Mouse (Mus musculus) thymus, postnatal 4 days (tissue): Measurements from ENCODE around the gene Myh9.

Experiments
- DNase-seq: peaks from one replicate; pipeline ENCODE4 v3.0.0; 2021

Gene Myh9

GRCm38 (mm10) chr15:77827379-77827778 lies 14.6 kb downstream of the Myh9 start:
- no peak for DNase-seq

GRCm38 (mm10) chr15:77825382-77825781 lies 16.6 kb downstream of the Myh9 start:
- DNase-seq: no peak

- DNase-seq: no peak
Measured at GRCm38 (mm10) chr15:77824321-77824720, 17.7 kb downstream of the Myh9 start.

- DNase-seq: no peak
Measured at GRCm38 (mm10) chr15:77823634-77824033, 18.3 kb downstream of the Myh9 start.

- DNase-seq: no peak
Measured at GRCm38 (mm10) chr15:77823196-77823595, 18.8 kb downstream of the Myh9 start.

GRCm38 (mm10) chr15:77822671-77823070 lies 19.3 kb downstream of the Myh9 start:
- DNase-seq: no peak

- no peak for DNase-seq
Measured at GRCm38 (mm10) chr15:77822057-77822466, 19.9 kb downstream of the Myh9 start.

- DNase-seq: no peak
Measured at GRCm38 (mm10) chr15:77821424-77821823, 20.6 kb downstream of the Myh9 start.

- no peak for DNase-seq
Measured at GRCm38 (mm10) chr15:77820480-77821163, 21.4 kb downstream of the Myh9 start.

GRCm38 (mm10) chr15:77819894-77820387 lies 22.0 kb downstream of the Myh9 start:
- DNase-seq: peak; percentile 49

- no peak for DNase-seq
Measured at GRCm38 (mm10) chr15:77818556-77819158, 23.3 kb downstream of the Myh9 start.

GRCm38 (mm10) chr15:77817417-77817816 lies 24.6 kb downstream of the Myh9 start:
- DNase-seq: no peak

- DNase-seq: no peak
Measured at GRCm38 (mm10) chr15:77816601-77816950, 25.4 kb downstream of the Myh9 start.

- DNase-seq: no peak
Measured at GRCm38 (mm10) chr15:77815867-77816600, 25.9 kb downstream of the Myh9 start.

- no peak for DNase-seq
Measured at GRCm38 (mm10) chr15:77813639-77814375, 28.2 kb downstream of the Myh9 start.

- no peak for DNase-seq
Measured at GRCm38 (mm10) chr15:77812578-77812977, 29.4 kb downstream of the Myh9 start.

GRCm38 (mm10) chr15:77811099-77811760 lies 30.7 kb downstream of the Myh9 start:
- DNase-seq: no peak

GRCm38 (mm10) chr15:77810416-77811098 lies 31.4 kb downstream of the Myh9 start:
- DNase-seq: no peak

- no peak for DNase-seq
Measured at GRCm38 (mm10) chr15:77809434-77809833, 32.5 kb downstream of the Myh9 start.

- peak; percentile 59 for DNase-seq
Measured at GRCm38 (mm10) chr15:77807264-77807585, 34.8 kb downstream of the Myh9 start.

- no peak for DNase-seq
Measured at GRCm38 (mm10) chr15:77806565-77807263, 35.3 kb downstream of the Myh9 start.

GRCm38 (mm10) chr15:77805657-77806056 lies 36.3 kb downstream of the Myh9 start:
- DNase-seq: peak; percentile 48
